Mouse (Mus musculus) lung, postnatal 0 days (tissue): ENCODE data around the gene Phf14. TPM values are rescaled to one million over a fixed set of nuclear protein-coding genes. Genes with fewer than 3 reads are reported as not detected.
A peak's percentile ranks its signal among the peaks of the same experiment; 100 is the strongest.

Source experiments
- ATAC-seq: fragments of 200-750 bp; cut with Nextera tagmentation; 2 replicates; pipeline ENCODE4 v1.8.0; 2017; ENCODE audit warnings: moderate library complexity
- DNase-seq: peaks from one replicate; pipeline ENCODE4 v3.0.0-alpha.2; 2016; ENCODE audit warnings: low spot score
- H3K27ac ChIP-seq: fragments of 300-500 bp; sonication (generic); 2 replicates; pipeline ENCODE4 v1.5.1; 2014; ENCODE audit warnings: antibody characterized with exemption, mild to moderate bottlenecking, low read length, mixed read lengths
- H3K27me3 ChIP-seq: fragments of 300-500 bp; sonication (generic); replicated peaks from 2 replicates; pipeline ENCODE4 v1.6.1; 2014; ENCODE audit warnings: low read length, mixed read lengths; ENCODE audit not compliant: insufficient read depth
- H3K36me3 ChIP-seq: fragments of 300-500 bp; sonication (generic); 2 replicates; pipeline ENCODE4 v1.6.1; 2014; ENCODE audit warnings: low read length, mixed read lengths; ENCODE audit not compliant: insufficient read depth
- H3K4me1 ChIP-seq: fragments of 300-500 bp; sonication (generic); 2 replicates; pipeline ENCODE4 v1.6.1; 2014; ENCODE audit warnings: antibody characterized with exemption, low read depth, low read length, mixed read lengths; ENCODE audit not compliant: insufficient read depth
- H3K4me2 ChIP-seq: fragments of 300-500 bp; sonication (generic); replicated peaks from 2 replicates; pipeline ENCODE4 v1.6.1; 2014; ENCODE audit warnings: low read depth, mild to moderate bottlenecking, low read length, moderate library complexity, mixed read lengths
- H3K4me3 ChIP-seq: fragments of 300-500 bp; sonication (generic); 2 replicates; pipeline ENCODE4 v1.5.1; 2014; ENCODE audit warnings: low read depth, low read length
- H3K9ac ChIP-seq: fragments of 300-500 bp; sonication (generic); replicated peaks from 2 replicates; pipeline ENCODE4 v1.6.1; 2014; ENCODE audit warnings: low read depth, mild to moderate bottlenecking
- H3K9me3 ChIP-seq: fragments of 300-500 bp; sonication (generic); 2 replicates; pipeline ENCODE4 v1.6.1; 2016; ENCODE audit warnings: low read length, mixed read lengths
- CTCF ChIP-seq: IDR thresholded peaks from 2 replicates; pipeline ENCODE4 v1.5.1; 2016; ENCODE audit warnings: antibody characterized with exemption, mild to moderate bottlenecking
- EP300 ChIP-seq: IDR thresholded peaks from 2 replicates; pipeline ENCODE4 v1.6.1; 2016; ENCODE audit warnings: antibody characterized with exemption, mild to moderate bottlenecking, control low read depth
- WGBS: fragments of 180-500 bp; shearing (Covaris S2); extraction: QIAGEN DNeasy Blood & Tissue Kit; methylation state at CpG from one replicate; pipeline ENCODE4 v1.1.7; 2014; 5-methylcytosine and 5-hydroxymethylcytosine counted together
- polyA plus RNA-seq: library from polyadenylated mRNA; unstranded; fragments of >200 nt; fragmentation: Nextera tagmentation; extraction: Ambion mirVana; gene quantifications from 2 replicates; pipeline ENCODE4 v1.2.1, GENCODE M21; 2015

The Phf14 gene
- polyA plus RNA-seq, 1 experiment from 2014 or later: 50.0 TPM

DNA sequence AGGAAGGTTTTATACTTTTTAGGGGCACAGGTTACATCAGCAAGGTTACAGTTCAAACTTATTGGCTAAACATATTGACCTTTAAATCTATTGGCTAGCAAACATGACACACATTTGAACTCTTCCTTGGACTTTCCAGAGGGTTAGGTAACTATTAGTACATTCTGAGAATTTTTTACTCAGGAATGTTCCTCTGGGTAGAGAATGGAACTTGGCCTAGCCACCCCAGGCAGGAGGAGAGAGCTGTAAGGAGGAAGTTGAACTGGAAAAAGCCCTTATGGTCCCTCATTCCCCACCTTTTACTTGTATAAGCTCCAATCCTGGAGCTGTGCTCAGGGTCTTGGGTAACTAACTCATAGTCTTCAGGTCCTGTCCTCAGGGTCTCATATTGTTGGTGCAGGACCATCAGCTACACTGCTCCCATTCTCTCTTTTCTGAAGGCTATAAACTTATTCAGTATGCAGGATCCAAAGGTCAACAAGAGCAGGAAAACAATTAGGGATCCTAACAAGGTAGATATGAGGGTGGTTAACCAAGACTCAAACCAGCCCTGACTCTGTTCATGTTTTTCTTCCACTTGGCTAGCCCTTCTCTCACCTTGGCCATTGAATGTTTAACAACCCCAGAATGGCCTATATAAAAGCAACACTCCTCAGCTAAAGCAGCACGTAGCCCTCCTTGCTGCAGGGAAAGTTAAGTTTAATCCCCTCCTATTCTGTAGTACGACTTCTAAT, 119.4 kb downstream of the Phf14 start:
- Histone ChIP-seq H3K4me2 (no peak overlapping the region), H3K36me3 (no peaks in the 10 kb centered on the region), H3K27ac (no peak overlapping the region), H3K4me1 (no peaks in the 10 kb centered on the region), H3K27me3 (no peaks in the 10 kb centered on the region), H3K9ac (no peak overlapping the region), H3K9me3 (no peaks in the 10 kb centered on the region), H3K4me3 (no peak overlapping the region)
- 93% methylated on average over 2 of the region's 2 CpGs for WGBS
- no peak for TF ChIP-seq EP300
- no peak for TF ChIP-seq CTCF
- ATAC-seq (no peak), DNase-seq (no peak)

DNA sequence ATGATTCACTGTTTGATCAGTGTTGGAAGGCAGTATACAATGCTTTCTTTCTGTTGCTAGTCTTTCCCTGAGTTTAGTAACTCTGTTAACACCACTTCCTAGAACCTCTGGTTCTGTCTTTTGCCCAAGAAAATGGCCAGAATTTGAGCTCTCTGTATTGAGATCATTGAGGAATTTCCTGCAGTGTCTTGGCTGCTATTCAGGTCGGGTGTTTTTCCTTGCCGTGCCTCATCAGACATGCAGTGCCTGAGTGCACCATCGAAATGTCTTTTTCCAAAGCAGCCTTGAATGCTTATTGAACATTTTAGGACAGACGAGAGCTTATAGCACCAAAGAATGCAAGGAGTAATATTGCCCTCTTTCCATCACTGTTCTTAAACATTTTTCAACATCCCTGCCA, 127.0 kb downstream of the Phf14 start:
- WGBS: 65% methylated on average over 4 of the region's 4 CpGs
- H3K9me3 ChIP-seq: no peaks in the 10 kb centered on the region
- no peak overlapping the region for H3K9ac ChIP-seq
- no peak overlapping the region for H3K27ac ChIP-seq
- no peaks in the 10 kb centered on the region for H3K27me3 ChIP-seq
- ATAC-seq (no peak), DNase-seq (no peak)
- TF ChIP-seq EP300: no peak
- TF ChIP-seq CTCF: no peak
- H3K4me2 ChIP-seq: no peak overlapping the region
- H3K4me1 ChIP-seq: no peaks in the 10 kb centered on the region
- H3K4me3 ChIP-seq: no peak overlapping the region
- H3K36me3 ChIP-seq: no peaks in the 10 kb centered on the region

DNA sequence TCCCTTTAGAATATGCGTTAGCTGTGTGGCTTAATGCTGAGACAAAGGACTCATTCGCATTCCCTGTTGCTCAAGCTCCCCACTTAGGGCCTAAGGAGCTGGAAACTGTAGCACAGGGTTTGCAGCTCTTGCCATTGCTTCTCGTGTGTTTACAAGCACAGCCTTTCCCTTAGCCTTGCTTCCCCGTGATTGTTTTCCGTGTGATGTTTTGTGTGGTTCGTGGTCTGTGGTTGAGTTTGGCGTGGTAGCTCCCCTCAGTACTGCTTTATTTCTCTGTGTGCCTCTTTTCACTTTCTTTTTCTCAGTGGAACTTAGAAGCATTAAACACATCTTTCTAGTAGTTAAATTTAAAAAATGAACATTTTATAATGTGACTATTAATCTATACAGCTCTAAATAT, 130.7 kb downstream of the Phf14 start:
- H3K4me2 ChIP-seq: no peak overlapping the region
- no peak overlapping the region for H3K9ac ChIP-seq
- H3K9me3 ChIP-seq: no peaks in the 10 kb centered on the region
- TF ChIP-seq EP300 (no peak), CTCF (no peak)
- H3K27ac ChIP-seq: no peak overlapping the region
- no peaks in the 10 kb centered on the region for H3K4me1 ChIP-seq
- H3K36me3 ChIP-seq: no peaks in the 10 kb centered on the region
- no peak overlapping the region for H3K4me3 ChIP-seq
- WGBS: 80% methylated on average over 7 of the region's 7 CpGs
- ATAC-seq: no peak
- DNase-seq: no peak
- no peaks in the 10 kb centered on the region for H3K27me3 ChIP-seq

DNA sequence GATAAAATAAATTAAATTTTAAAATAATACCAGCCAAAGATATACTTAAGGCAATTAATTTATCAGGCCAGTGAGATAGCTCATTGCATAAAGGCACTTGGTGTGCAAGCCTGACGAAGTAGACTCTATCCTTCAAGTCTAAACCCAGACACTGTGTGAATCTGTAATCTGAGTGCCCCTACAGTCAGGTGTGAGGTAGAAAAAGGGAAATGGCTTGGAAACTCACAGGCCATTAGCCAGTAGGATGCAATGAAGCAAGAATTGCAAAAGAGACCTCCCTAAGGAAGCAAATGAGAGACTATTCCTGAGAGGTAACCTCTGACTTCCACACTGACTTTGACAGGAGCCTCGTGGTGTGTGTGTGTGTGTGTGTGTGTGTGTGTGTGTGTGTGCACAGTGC, 145.3 kb downstream of the Phf14 start:
- DNase-seq: no peak
- H3K9ac ChIP-seq: no peak overlapping the region
- 62% methylated on average over 2 of the region's 2 CpGs for WGBS
- no peak overlapping the region for H3K27ac ChIP-seq
- no peaks in the 10 kb centered on the region for H3K27me3 ChIP-seq
- ATAC-seq: no peak
- H3K4me3 ChIP-seq: no peak overlapping the region
- no peaks in the 10 kb centered on the region for H3K36me3 ChIP-seq
- TF ChIP-seq EP300 (no peak), CTCF (no peak)
- H3K4me2 ChIP-seq: no peak overlapping the region
- H3K9me3 ChIP-seq: no peaks in the 10 kb centered on the region
- H3K4me1 ChIP-seq: 0 out of 2 replicates have a peak, but pooled peaks cover 2% of the 10 kb centered on the region

DNA sequence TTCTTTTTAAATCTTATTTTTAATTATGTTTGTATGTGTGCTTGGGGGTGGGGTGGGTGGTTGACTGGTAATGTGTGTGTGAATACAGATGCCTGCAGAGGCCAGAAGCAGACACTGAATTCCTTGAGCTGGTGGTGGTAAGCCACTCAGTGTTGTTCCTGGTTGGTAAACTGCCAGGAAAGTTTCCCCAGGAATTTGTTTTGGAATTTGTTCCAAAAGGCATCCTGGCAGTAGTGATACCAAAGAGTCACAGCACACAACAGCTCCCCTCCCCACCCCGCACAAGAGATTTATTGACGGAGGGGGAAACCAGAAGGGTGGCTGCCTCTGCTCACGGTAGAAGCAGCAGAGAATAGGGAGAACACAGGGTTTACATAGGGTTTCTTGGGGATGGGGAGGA, 146.5 kb downstream of the Phf14 start:
- WGBS: 26% methylated on average over 3 of the region's 3 CpGs
- H3K4me3 ChIP-seq: no peak overlapping the region
- 0 out of 2 replicates have a peak, but pooled peaks cover 2% of the 10 kb centered on the region for H3K4me1 ChIP-seq
- H3K27me3 ChIP-seq: no peaks in the 10 kb centered on the region
- H3K9me3 ChIP-seq: no peaks in the 10 kb centered on the region
- H3K4me2 ChIP-seq: no peak overlapping the region
- peak; percentile 31 for DNase-seq
- H3K36me3 ChIP-seq: no peaks in the 10 kb centered on the region
- no peak overlapping the region for H3K27ac ChIP-seq
- ATAC-seq: no peak; the same call in 1 of the 2 replicates
- no peak overlapping the region for H3K9ac ChIP-seq
- TF ChIP-seq CTCF (no peak), EP300 (no peak)

DNA sequence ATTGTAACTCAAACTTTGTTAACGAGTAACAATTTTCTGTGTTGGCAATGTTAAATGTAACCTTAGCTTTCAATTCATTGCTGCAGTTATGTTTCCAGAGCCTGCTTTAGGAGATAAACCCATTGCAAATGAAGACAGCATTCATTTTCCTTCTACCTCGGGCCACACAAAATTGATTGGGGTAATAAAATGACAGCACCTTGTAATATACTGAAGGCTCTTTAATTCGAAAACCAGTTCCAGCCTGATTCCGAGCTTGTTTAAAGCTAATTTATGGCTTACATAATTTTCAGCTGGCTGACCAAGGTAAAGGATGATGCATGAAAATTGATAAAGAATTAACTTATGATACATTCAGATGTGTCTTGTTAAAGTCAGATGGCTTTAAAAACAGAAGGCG, 151.1 kb downstream of the Phf14 start:
- no peaks in the 10 kb centered on the region for H3K9me3 ChIP-seq
- WGBS: 89% methylated on average over 5 of the region's 5 CpGs
- DNase-seq (no peak), ATAC-seq (no peak)
- no peaks in the 10 kb centered on the region for H3K36me3 ChIP-seq
- H3K4me3 ChIP-seq: no peak overlapping the region
- TF ChIP-seq EP300 (no peak), CTCF (no peak)
- 0 out of 2 replicates have a peak, but pooled peaks cover 2% of the 10 kb centered on the region for H3K4me1 ChIP-seq
- H3K4me2 ChIP-seq: no peak overlapping the region
- no peak overlapping the region for H3K27ac ChIP-seq
- no peak overlapping the region for H3K9ac ChIP-seq
- no peaks in the 10 kb centered on the region for H3K27me3 ChIP-seq
